Mouse (Mus musculus) liver, embryonic 12.5 days (tissue): ENCODE measurements around the gene Mdh1b. TPM values are rescaled to one million over a fixed set of nuclear protein-coding genes. Genes with fewer than 3 reads are reported as not detected.

Experiments
- polyA plus RNA-seq: library from polyadenylated mRNA; unstranded; fragments of >200 nt; fragmentation: Nextera tagmentation; extraction: Ambion mirVana; gene quantifications from 2 replicates; pipeline ENCODE4 v1.2.1, GENCODE M21; 2016

Gene Mdh1b
- polyA plus RNA-seq, 1 experiment from 2014 or later, result 0.11 TPM

Other genes with a start within 250 kb of the Mdh1b start
- gene Gm39653, start 114.3 kb downstream of the Mdh1b start, polyA plus RNA-seq, result not detected in 2 replicates
- gene Dytn, start 43.4 kb downstream of the Mdh1b start, polyA plus RNA-seq, result not detected in 2 replicates
- gene Fastkd2, start 296 bp upstream of the Mdh1b start, polyA plus RNA-seq, result 61.3 and 64.2 TPM in 2 replicates
- 0.07 TPM in 1 of 2 replicates, not detected in the other for gene 4933402D24Rik, start 38.9 kb upstream of the Mdh1b start, polyA plus RNA-seq